Mouse (Mus musculus): Measurements from ENCODE around the gene Glb1l2.

DNA sequence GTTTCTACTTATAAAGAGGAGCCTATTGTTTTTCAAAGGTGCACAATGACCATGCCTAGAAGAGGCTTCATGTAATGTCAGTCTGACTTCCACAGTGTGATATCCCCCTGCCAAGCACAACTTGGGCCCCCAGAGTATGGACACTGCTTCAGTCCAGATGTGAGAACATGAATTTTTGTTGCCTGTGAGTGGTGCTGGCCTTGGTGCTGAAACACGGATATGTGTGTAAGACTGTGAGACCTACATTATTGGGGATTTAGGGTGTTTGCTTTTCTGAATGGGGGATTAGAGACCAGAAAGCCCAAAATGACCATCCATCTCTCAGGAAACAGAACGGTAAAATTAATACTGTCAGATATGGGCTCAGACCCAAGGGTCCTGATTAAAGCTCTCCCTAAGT, 78.8 kb downstream of the Glb1l2 start:
- TF ChIP-seq CTCF (IDR thresholded peaks at IDR 0.05; ENCODE audit: control insufficient read depth, insufficient read depth, low read length) = no peak
- TF ChIP-seq POLR2A (IDR thresholded peaks at IDR 0.05; ENCODE audit: borderline replicate concordance, control insufficient read depth, low read depth, low read length) = no peak
